Mouse (Mus musculus): ENCODE measurements around the gene Dbndd1. TPM values are rescaled to one million over a fixed set of nuclear protein-coding genes. Genes with fewer than 3 reads are reported as not detected.

Gene Dbndd1
- polyA plus RNA-seq (2015; fragmentation: Illumina TruSeq; extraction: RNeasy Lipid Tissue Mini Kit (QIAGEN cat#74804); ENCODE audit: insufficient read depth, low read depth, low replicate concordance): not detected

DNA sequence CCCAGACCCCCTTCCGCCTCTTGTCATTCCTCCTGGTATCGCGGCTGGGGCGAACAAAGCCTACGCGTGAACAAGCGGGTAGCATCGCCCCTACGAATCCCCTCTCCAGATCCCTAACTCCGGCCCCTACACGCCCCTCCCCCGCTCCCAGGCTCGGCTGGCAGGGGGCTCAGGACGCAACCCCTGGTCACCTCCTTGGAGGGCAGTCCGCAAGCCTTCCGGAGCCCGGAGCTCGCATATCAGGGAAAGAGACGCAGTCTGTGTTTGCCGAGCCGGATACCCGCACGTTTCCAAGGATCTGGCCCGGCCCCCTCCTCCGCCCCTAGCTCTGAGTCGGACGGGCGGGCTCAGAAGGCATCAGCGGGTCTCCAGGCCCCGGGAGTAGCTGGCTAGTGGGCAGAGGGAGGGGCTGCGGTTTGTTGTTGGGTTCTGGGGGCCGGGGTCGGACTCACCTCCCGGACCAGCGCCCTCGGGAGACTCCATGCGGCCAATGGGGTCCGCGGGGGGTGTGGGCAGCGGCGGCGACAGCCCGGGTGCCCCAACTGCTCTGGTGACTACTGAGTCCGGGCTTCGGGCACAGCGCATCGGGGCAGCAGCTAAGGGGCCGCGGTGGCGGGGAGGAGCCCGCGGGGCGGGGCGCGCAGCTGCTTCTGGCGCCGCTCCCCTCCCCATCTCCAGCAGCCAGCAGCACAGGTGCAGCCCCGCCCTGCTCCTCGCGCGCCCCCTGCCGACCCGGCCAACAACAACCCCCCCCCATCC, at the start of gene Dbndd1:
Dbndd1 (minus strand) TSS at position 683 of the 759 bp plus-strand sequence.

DNA sequence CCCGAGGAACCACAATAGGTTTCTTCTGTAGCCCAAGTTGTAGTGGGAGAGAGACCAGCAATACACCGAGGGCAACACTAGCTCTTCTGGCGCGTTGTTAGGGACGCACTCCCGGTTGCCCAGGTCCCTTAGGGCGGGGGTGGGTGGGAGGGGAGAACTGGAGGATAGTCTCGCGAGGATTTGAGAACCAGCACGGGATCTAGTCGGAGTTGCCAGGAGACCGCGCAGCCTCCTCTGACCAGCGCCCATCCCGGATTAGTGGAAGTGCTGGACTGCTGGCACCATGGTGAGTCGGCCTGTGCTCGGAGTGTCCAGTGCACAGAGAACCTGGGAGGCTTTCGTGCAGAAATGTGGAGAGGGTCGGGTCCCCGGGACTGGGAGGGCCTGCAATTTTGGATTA, 3.4 kb upstream of the Dbndd1 start, which contains the start of gene Gas8:
Gas8 (plus strand) TSS at position 168 of the 400 bp plus-strand sequence.

DNA sequence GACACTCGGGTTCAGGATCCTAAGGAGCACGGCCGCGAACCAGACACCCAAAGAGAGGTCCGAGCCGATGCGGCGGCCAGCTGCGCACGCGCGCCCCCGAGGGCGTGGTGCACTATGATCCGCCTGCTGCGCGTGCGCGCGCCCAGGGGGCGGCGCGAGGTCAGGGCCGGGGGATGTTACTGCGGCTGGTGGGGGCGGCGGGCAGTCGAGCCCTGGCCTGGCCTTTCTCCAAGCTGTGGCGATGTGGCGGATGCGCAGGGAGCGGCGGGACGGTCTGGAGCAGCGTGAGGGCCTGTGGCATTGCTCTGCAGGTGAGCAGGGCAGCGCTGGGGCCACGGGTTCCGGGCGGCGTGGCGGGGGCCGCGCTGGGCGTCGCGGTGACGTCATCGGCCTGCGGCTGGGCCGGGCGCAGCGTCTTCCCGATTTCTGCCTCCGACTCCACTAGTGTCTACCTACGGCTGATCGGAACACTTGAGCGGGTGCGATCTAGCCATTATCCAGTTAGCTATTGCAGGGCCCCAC, 37.5 kb downstream of the Dbndd1 start, which contains the start of gene Afg3l1:
Afg3l1 (plus strand) TSS at position 167 of the 522 bp plus-strand sequence.

Other genes starting within 250 kb of the Dbndd1 start
- 1.6 TPM for gene Fanca, start 196.9 kb downstream of the Dbndd1 start, polyA plus RNA-seq (2015; fragmentation: Illumina TruSeq; extraction: RNeasy Lipid Tissue Mini Kit (QIAGEN cat#74804); ENCODE audit: insufficient read depth, low read depth, low replicate concordance)
- 1.4 TPM for gene Spire2, start 182.8 kb downstream of the Dbndd1 start, polyA plus RNA-seq (2015; fragmentation: Illumina TruSeq; extraction: RNeasy Lipid Tissue Mini Kit (QIAGEN cat#74804); ENCODE audit: insufficient read depth, low read depth, low replicate concordance)
- 131 TPM for gene Tcf25, start 141.7 kb downstream of the Dbndd1 start, polyA plus RNA-seq (2015; fragmentation: Illumina TruSeq; extraction: RNeasy Lipid Tissue Mini Kit (QIAGEN cat#74804); ENCODE audit: insufficient read depth, low read depth, low replicate concordance)
- gene Mc1r, start 108.4 kb downstream of the Dbndd1 start, polyA plus RNA-seq (2015; fragmentation: Illumina TruSeq; extraction: RNeasy Lipid Tissue Mini Kit (QIAGEN cat#74804); ENCODE audit: insufficient read depth, low read depth, low replicate concordance): not detected
- gene Tubb3, start 104.0 kb downstream of the Dbndd1 start, polyA plus RNA-seq (2015; fragmentation: Illumina TruSeq; extraction: RNeasy Lipid Tissue Mini Kit (QIAGEN cat#74804); ENCODE audit: insufficient read depth, low read depth, low replicate concordance): 2.2 TPM
- 5.9 TPM for gene Def8, start 91.9 kb downstream of the Dbndd1 start, polyA plus RNA-seq (2015; fragmentation: Illumina TruSeq; extraction: RNeasy Lipid Tissue Mini Kit (QIAGEN cat#74804); ENCODE audit: insufficient read depth, low read depth, low replicate concordance)
- gene Afg3l1, start 37.6 kb downstream of the Dbndd1 start, polyA plus RNA-seq (2015; fragmentation: Illumina TruSeq; extraction: RNeasy Lipid Tissue Mini Kit (QIAGEN cat#74804); ENCODE audit: insufficient read depth, low read depth, low replicate concordance): 10.5 TPM
- gene Gas8, start 3.4 kb upstream of the Dbndd1 start, polyA plus RNA-seq (2015; fragmentation: Illumina TruSeq; extraction: RNeasy Lipid Tissue Mini Kit (QIAGEN cat#74804); ENCODE audit: insufficient read depth, low read depth, low replicate concordance): 3.3 TPM
- gene Rhou, start 138.5 kb upstream of the Dbndd1 start, polyA plus RNA-seq (2015; fragmentation: Illumina TruSeq; extraction: RNeasy Lipid Tissue Mini Kit (QIAGEN cat#74804); ENCODE audit: insufficient read depth, low read depth, low replicate concordance): 17.9 TPM

Data from pancreas, adult 10 weeks (tissue).